Mouse (Mus musculus) midbrain, embryonic 15.5 days (tissue): ENCODE data around the gene Fam120a. TPM values are rescaled to one million over a fixed set of nuclear protein-coding genes. Genes with fewer than 3 reads are reported as not detected.

ENCODE experiments used
- ATAC-seq: fragments of 200-750 bp; cut with Nextera tagmentation; replicated peaks from 2 replicates; pipeline ENCODE4 v1.8.0; 2017; ENCODE audit warnings: moderate TSS enrichment
- H3K27ac ChIP-seq: fragments of 300-500 bp; sonication (generic); 2 replicates; pipeline ENCODE4 v1.5.1; 2015; ENCODE audit warnings: mild to moderate bottlenecking, inconsistent platforms
- H3K27me3 ChIP-seq: fragments of 300-500 bp; sonication (generic); replicated peaks from 2 replicates; pipeline ENCODE4 v1.6.1; 2015; ENCODE audit warnings: inconsistent platforms
- H3K36me3 ChIP-seq: fragments of 300-500 bp; sonication (generic); replicated peaks from 2 replicates; pipeline ENCODE4 v1.6.1; 2015; ENCODE audit warnings: inconsistent platforms
- H3K4me1 ChIP-seq: fragments of 300-500 bp; sonication (generic); 2 replicates; pipeline ENCODE4 v1.6.1; 2015; ENCODE audit warnings: inconsistent platforms
- H3K4me2 ChIP-seq: fragments of 300-500 bp; sonication (generic); 2 replicates; pipeline ENCODE4 v1.6.1; 2015; ENCODE audit warnings: inconsistent platforms, mild to moderate bottlenecking, moderate library complexity
- H3K4me3 ChIP-seq: fragments of 300-500 bp; sonication (generic); 2 replicates; pipeline ENCODE4 v1.5.1; 2015; ENCODE audit warnings: mild to moderate bottlenecking, inconsistent platforms
- H3K9ac ChIP-seq: fragments of 300-500 bp; sonication (generic); 2 replicates; pipeline ENCODE4 v1.6.1; 2015; ENCODE audit warnings: mild to moderate bottlenecking, inconsistent platforms
- H3K9me3 ChIP-seq: fragments of 300-500 bp; sonication (generic); 2 replicates; pipeline ENCODE4 v1.6.1; 2016; ENCODE audit warnings: inconsistent platforms
- WGBS: fragments of 180-500 bp; shearing (Covaris S2); methylation state at CpG from one replicate; pipeline ENCODE4 v1.1.7; 2015; ENCODE audit warnings: mixed read lengths; 5-methylcytosine and 5-hydroxymethylcytosine counted together
- polyA plus RNA-seq: library from polyadenylated mRNA; unstranded; fragments of >200 nt; fragmentation: Nextera tagmentation; extraction: Ambion mirVana; gene quantifications from 2 replicates; pipeline ENCODE4 v1.2.1, GENCODE M21; 2015

Gene Fam120a
- polyA plus RNA-seq, 1 experiment from 2014 or later = 10.7 TPM

DNA sequence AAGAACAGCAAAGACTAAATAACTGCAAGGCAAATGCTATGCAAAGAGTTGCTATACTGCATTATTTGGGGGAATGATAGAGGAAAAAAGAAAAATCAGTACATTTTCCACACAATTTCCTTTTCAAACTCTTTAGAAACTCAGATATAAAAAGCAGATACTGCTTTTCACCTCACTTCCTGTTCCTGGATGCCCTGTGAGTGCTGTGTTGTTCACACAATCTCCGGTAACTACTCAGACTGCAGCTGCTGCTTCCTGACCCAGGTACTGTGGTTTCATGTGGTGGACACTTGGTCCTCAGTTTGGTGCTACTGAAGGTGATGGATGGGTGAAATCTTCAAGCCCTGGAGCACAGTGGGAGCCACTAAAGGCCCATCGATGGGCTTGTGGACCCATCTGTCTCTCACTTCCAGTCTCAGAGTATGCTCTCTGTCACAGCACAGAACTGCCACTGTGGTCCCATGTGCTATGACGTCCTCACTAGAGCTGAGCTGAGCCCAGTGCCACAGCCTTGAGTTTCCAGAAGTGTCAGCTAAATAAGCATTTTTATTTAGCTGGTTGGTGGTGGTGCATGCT is 38.2 kb downstream of the Fam120a start:
- Histone ChIP-seq H3K9ac (no peak overlapping the region), H3K4me2 (no peak overlapping the region), H3K4me1 (no peaks in the 10 kb centered on the region), H3K9me3 (no peaks in the 10 kb centered on the region), H3K36me3 (0 out of 2 replicates have a peak, but pooled peaks cover 5% of the 10 kb centered on the region), H3K27me3 (no peaks in the 10 kb centered on the region), H3K4me3 (no peak overlapping the region), H3K27ac (no peak overlapping the region)
- ATAC-seq = no peak
- 91% methylated on average over 3 of the region's 3 CpGs for WGBS

DNA sequence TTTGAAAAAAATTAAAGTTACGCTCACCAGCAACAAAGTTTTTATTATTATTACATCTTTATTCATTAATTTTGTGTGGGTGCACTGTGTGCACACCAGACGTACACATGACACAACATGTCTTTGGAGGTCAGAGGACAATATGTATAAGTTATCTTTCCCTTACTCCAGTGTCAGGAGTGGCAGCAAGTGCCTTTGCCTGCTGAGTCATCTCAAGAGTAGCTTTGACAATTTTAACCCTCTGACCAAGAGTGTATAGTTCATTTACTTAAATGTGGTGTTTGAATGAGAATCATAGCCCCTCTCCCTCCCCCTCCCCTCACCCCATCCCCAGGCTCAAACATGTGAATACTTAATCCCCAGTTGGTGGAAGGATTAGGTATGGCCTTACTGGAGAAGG is 40.2 kb downstream of the Fam120a start:
- Histone ChIP-seq H3K9ac (no peak overlapping the region), H3K9me3 (no peaks in the 10 kb centered on the region), H3K27ac (no peak overlapping the region), H3K27me3 (no peaks in the 10 kb centered on the region), H3K4me3 (no peak overlapping the region), H3K36me3 (0 out of 2 replicates have a peak, but pooled peaks cover 5% of the 10 kb centered on the region), H3K4me1 (no peaks in the 10 kb centered on the region), H3K4me2 (no peak overlapping the region)
- no peak for ATAC-seq
- 94% methylated on average over 2 of the region's 2 CpGs for WGBS

DNA sequence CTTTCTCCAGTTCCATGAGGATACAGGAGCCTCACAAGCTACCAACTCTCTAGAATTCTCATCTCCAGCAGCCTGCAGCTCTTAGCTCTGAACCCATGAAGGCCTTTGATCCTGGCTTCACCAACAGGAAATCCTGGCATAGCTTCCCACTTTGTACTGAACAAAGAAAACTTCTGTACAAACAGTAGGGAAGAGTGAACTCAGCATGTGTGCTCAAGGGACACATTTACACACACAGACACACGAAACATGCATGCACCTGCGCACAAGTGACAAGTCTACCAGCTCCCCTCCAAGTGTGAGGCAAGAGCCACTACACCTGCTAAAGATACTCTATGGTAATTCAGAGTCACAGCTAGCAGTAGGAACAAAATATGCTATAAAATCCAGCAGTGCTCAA is 45.1 kb downstream of the Fam120a start:
- H3K27me3 ChIP-seq = no peaks in the 10 kb centered on the region
- H3K4me3 ChIP-seq = no peak overlapping the region
- no peaks in the 10 kb centered on the region for H3K4me1 ChIP-seq
- no peak for ATAC-seq
- WGBS = 86% methylated on average over 2 of the region's 2 CpGs
- no peak overlapping the region for H3K4me2 ChIP-seq
- no peak overlapping the region for H3K9ac ChIP-seq
- H3K9me3 ChIP-seq = no peaks in the 10 kb centered on the region
- H3K27ac ChIP-seq = no peak overlapping the region
- H3K36me3 ChIP-seq = peaks cover 21% of the 10 kb centered on the region; the same call in 1 of the 2 replicates

DNA sequence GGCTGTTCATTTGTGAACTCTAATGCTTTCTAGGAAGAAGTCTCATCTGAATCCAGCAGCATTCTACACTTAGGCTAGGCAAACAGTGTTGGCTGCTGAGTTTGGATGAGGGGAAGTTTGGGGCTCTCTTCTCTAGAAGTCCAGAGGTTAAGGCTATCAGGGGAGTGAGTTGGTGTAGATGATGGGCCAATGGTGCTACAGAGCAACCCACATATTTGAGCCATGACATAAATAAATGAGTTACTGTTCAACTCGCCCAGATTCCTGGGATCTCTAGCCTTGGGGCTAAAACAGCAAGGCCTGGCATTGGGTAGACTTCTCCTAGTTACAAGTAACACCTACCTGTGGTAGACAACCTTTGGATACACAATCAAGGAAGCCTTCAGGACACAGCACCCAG is 46.6 kb downstream of the Fam120a start:
- Histone ChIP-seq H3K4me3 (no peak overlapping the region), H3K36me3 (peaks cover 17% of the 10 kb centered on the region; the same call in 1 of the 2 replicates), H3K9me3 (no peaks in the 10 kb centered on the region), H3K27me3 (no peaks in the 10 kb centered on the region), H3K27ac (no peak overlapping the region), H3K4me1 (no peaks in the 10 kb centered on the region), H3K9ac (no peak overlapping the region), H3K4me2 (no peak overlapping the region)
- ATAC-seq = no peak
- 100% methylated on average over 1 of the region's 1 CpGs for WGBS

DNA sequence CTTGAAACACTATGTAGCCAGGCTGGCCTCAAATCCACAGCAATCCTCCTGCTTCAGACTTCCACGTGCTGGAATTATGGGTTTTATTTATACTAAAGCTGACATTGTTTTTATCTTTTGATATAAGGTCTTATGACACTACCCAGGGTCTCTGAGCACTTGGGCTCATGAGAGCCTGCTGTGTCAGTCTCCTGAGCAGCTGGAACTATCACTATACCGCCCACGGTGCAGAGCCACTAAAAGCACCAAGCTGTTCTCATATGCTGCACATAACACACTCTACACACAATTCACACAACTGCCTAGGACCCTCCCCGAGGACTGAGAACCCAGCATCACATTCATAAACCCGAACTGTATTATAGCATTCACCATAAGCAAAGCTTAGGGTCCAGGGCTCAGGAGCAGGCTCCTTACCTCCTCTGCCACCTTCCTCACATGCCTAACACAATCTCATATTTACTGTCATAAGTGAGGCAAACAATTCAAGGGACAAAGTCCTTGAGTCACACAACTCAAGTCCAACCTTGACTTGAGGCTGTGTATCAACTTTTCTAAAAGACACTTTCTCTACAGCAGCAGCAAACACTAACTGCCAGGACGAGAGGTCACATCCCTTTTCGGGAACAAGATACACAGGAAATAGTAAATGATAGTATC is 47.9 kb downstream of the Fam120a start:
- H3K4me3 ChIP-seq = no peak overlapping the region
- no peaks in the 10 kb centered on the region for H3K9me3 ChIP-seq
- H3K4me1 ChIP-seq = no peaks in the 10 kb centered on the region
- 94% methylated on average over 7 of the region's 7 CpGs for WGBS
- no peak overlapping the region for H3K4me2 ChIP-seq
- no peak for ATAC-seq
- no peaks in the 10 kb centered on the region for H3K27me3 ChIP-seq
- H3K9ac ChIP-seq = no peak overlapping the region
- peaks cover 21% of the 10 kb centered on the region; the same call in 1 of the 2 replicates for H3K36me3 ChIP-seq
- H3K27ac ChIP-seq = no peak overlapping the region

DNA sequence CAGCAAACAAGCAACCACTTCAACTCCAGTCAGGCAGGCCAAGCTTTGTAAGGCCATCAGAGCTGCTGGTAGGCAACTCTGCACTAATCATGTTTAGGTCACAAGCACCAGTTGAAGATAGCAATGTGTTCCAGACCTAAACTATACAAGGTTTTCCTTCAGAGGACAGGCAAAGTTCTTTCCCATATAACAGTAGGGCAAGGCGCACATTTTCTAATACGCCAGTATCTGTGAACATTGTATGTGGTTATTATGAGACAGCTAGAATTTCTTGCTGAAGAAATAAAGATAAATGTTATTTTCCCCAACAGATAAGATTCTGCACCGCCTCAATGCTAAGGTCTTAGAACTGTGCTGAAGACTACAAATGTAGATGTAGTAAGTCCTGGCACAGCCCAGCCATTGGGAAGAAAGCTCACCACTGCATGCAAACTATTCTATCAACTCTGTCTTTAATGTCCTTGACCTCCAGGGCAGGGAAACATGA is 50.7 kb downstream of the Fam120a start:
- Histone ChIP-seq H3K27ac (no peak overlapping the region), H3K36me3 (peaks cover 32% of the 10 kb centered on the region), H3K9ac (no peak overlapping the region), H3K4me3 (no peak overlapping the region), H3K4me1 (no peaks in the 10 kb centered on the region), H3K4me2 (no peak overlapping the region), H3K27me3 (no peaks in the 10 kb centered on the region), H3K9me3 (no peaks in the 10 kb centered on the region)
- 96% methylated on average over 3 of the region's 3 CpGs for WGBS
- ATAC-seq = no peak

DNA sequence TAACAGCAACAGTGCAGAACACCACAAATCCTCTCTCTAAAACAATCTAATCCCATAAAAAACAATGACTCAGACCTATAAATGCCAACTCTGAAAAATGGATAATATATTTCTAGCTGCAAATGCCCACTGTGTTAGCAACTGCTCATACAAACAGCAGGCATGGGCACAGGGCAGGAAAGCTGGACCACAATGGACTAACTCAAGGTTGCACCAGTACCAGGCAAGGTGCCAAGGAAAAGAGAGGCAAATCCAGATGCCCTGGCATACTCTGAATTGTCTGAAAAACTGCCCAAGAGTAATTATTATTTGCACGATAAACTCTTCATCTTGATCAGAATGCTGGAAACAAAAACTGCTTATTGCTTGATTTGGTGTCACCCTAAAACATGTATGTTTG is 54.1 kb downstream of the Fam120a start:
- 82% methylated on average over 1 of the region's 1 CpGs for WGBS

DNA sequence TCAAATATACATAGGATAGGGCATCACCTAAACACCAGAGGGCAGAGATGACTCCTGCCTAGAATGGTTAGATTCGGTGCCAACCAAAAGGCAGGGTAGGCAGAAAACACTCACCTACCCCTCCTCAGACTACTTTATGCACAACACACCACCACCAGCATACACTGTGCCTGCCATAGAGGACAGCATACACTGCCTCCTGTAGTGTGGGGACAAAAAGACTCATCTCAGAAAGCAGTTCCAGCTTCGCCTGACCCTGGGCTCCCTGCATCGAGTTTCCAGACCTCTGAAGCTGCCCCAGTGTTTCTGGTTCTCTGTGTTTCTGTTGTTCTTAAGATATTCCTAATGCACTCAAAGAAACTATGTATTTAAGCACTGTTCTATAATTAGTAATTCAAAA is 54.7 kb downstream of the Fam120a start:
- Histone ChIP-seq H3K27ac (no peak overlapping the region), H3K27me3 (no peaks in the 10 kb centered on the region), H3K9ac (no peak overlapping the region), H3K36me3 (peaks cover 24% of the 10 kb centered on the region), H3K4me1 (no peaks in the 10 kb centered on the region), H3K4me3 (no peak overlapping the region), H3K9me3 (no peaks in the 10 kb centered on the region), H3K4me2 (no peak overlapping the region)
- WGBS = 89% methylated on average over 3 of the region's 3 CpGs
- ATAC-seq = no peak

More for the DNA sequence above, 54.1 kb downstream of the Fam120a start:
- H3K9me3 ChIP-seq = no peaks in the 10 kb centered on the region
- no peaks in the 10 kb centered on the region for H3K4me1 ChIP-seq
- H3K27ac ChIP-seq = no peak overlapping the region
- no peak overlapping the region for H3K4me2 ChIP-seq
- no peak for ATAC-seq
- H3K27me3 ChIP-seq = no peaks in the 10 kb centered on the region
- no peak overlapping the region for H3K9ac ChIP-seq
- H3K4me3 ChIP-seq = no peak overlapping the region
- H3K36me3 ChIP-seq = peaks cover 24% of the 10 kb centered on the region

DNA sequence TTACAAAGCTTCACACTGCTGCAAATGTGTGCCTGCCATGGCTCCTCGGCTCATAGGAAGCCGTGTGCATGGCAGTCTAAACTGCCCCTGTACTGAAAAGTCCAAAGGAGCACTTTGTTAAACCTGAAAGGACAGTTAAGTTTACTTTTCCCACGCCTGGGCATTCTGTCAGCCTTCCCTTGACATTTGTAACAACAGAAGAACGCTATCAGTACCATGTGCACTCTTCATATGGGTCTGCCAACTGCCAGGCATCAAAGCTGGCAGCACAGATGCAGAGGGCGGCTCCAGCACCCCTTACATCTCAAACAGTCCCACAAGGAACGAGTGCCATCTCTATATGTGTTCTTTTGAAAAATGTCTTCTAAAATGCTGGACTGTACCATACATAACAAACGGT is 56.4 kb downstream of the Fam120a start:
- H3K4me3 ChIP-seq = no peak overlapping the region
- peaks cover 24% of the 10 kb centered on the region for H3K36me3 ChIP-seq
- H3K9me3 ChIP-seq = no peaks in the 10 kb centered on the region
- no peak overlapping the region for H3K27ac ChIP-seq
- no peaks in the 10 kb centered on the region for H3K27me3 ChIP-seq
- no peak overlapping the region for H3K4me2 ChIP-seq
- no peaks in the 10 kb centered on the region for H3K4me1 ChIP-seq
- WGBS = 90% methylated on average over 7 of the region's 7 CpGs
- no peak for ATAC-seq
- no peak overlapping the region for H3K9ac ChIP-seq

DNA sequence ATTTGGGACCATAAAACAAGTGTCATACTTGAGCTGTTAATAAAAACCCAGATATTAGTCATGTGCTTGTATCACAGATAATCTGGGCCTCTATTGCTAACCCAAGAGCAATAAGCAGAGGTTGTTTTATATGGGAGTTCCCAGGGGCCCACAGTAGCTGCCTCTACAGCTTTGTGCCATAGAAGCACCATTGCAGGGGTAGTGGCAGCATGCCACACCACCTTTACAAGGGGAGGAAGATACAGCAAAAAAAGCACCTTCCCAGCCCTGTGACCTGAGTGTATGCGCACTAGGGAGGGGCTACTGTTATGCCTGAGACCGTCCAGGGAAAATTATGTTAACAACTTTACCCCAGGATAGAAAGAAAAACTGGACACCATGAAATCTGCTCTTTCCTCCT is 62.4 kb downstream of the Fam120a start:
- no peak overlapping the region for H3K27ac ChIP-seq
- H3K9me3 ChIP-seq = no peaks in the 10 kb centered on the region
- no peaks in the 10 kb centered on the region for H3K4me1 ChIP-seq
- H3K36me3 ChIP-seq = peaks cover 23% of the 10 kb centered on the region
- no peak overlapping the region for H3K4me2 ChIP-seq
- 91% methylated on average over 2 of the region's 2 CpGs for WGBS
- no peak overlapping the region for H3K4me3 ChIP-seq
- no peaks in the 10 kb centered on the region for H3K27me3 ChIP-seq
- ATAC-seq = no peak
- no peak overlapping the region for H3K9ac ChIP-seq

DNA sequence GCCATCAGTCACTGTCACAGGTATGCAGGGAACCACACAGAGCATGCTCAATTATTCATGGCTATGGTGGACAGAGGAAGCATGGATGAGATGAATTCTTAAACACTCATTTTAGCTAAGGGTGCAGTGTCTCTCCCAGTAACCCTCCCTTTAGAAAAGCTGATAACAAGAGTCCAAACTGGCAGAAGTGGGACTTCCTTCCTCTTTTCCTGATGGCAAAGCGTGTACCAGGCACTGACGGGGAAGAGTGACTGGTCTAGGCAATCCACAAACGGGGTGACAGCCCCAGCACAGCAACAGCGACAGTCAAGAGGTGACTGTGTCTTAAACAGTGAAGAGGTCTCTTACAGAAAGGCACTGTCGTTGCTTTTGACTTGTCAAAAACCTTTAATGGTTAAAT is 72.4 kb downstream of the Fam120a start:
- no peak for ATAC-seq

DNA sequence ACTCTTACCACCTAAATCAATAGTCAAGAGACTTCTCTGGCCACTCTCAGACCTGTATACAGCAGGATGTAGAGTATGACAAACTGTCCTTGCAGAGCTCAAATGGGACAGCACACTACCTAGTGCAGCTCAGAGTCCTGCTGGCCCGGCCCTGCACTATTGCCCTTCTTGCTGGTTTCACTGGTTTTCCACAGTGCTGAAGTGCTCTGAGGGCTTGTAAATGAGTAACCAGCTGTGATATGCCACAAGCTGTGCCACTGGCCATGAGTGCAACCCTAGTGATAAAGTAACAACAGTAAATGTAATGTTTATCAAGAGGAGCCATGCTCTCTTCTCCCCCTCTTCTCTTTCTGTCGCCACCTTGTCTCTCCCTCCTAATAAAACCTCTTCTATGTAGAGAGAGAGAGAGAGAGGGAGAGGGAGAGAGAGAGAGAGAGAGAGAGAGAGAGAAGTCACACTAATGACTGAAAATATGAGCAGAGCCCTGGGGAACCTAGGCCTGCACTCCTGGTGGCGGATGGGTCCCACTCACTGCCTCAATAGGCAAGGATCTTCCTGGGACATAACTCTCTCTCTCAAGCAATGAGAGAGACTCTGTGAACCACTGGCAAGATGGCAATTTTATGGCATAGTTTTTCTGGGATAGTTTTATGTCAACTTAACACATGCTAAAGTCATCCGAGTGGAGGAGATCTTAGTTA is 77.4 kb downstream of the Fam120a start:
- no peak for ATAC-seq
- Histone ChIP-seq H3K4me1 (no peaks in the 10 kb centered on the region), H3K9me3 (no peaks in the 10 kb centered on the region), H3K9ac (no peak overlapping the region), H3K27ac (no peak overlapping the region), H3K36me3 (peaks cover 44% of the 10 kb centered on the region), H3K4me2 (no peak overlapping the region), H3K4me3 (no peak overlapping the region), H3K27me3 (no peaks in the 10 kb centered on the region)
- WGBS = 93% methylated on average over 4 of the region's 4 CpGs

More for the DNA sequence above, 72.4 kb downstream of the Fam120a start:
- Histone ChIP-seq H3K27me3 (no peaks in the 10 kb centered on the region), H3K4me1 (no peaks in the 10 kb centered on the region), H3K27ac (no peak overlapping the region), H3K4me3 (no peak overlapping the region), H3K36me3 (peaks cover 38% of the 10 kb centered on the region), H3K9me3 (no peaks in the 10 kb centered on the region), H3K4me2 (no peak overlapping the region), H3K9ac (no peak overlapping the region)
- 90% methylated on average over 5 of the region's 5 CpGs for WGBS
